Mouse (Mus musculus) right cerebral cortex, postnatal 10 days (tissue): ENCODE measurements around the gene Xlr5b.
"Not testable (repeated sequence)": the region's sequence is repeated elsewhere in the genome, so short reads cannot be mapped to it uniquely, and the experiment has no call there.

Experiments
- DNase-seq, 2 experiments: peaks; one replicate each; pipeline ENCODE4 v3.0.0; 2021; ENCODE audit warnings: low spot score in 2 of 2

Gene Xlr5b

DNA sequence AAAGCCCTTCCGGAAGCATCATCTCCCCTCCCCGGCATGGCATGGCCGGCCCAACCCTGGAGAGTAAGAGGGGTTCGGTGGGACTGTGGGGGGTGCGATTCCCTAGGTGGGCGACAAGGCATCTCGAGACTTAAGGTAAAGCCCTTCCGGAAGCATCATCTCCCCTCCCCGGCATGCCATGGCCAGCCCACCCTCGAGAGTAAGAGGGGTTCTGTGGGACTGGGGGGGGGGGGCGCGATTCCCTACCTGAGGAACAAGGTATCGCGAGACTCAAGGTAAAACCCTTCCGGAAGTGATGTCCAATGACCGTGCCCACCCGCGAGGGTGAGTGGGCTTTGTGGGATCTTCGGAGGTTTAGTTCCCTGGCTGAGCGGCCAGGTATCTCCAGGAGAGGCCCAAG lies at the start of gene Xlr5b:
Gene Xlr5b, plus strand, starts transcription at position 301 of the 400 bp plus-strand sequence.
- not testable (repeated sequence) for DNase-seq

DNA sequence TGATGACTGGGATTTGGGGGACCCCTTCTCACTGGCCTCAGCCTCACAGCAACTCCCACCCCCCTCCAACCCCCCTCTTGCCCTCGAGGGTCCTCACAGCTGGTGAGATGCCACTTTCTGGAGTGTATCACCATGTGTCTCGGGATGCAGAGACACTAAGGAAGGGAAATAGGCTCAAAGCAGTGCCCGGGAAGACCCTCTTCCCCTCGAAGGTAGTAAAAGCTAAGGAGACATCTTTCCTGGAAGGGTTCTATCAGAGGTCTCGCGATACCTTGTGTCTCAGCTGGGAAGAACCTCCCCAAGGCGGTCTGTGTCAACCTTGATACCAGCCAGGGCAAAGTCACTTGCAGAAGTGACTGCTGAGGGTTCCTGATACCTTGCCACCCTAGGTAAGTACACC lies 31.8 kb upstream of the Xlr5b start, which contains the start of gene Gm14685:
Gene Gm14685, plus strand, starts transcription at position 301 of the 400 bp plus-strand sequence.
- DNase-seq = not testable (repeated sequence)

DNA sequence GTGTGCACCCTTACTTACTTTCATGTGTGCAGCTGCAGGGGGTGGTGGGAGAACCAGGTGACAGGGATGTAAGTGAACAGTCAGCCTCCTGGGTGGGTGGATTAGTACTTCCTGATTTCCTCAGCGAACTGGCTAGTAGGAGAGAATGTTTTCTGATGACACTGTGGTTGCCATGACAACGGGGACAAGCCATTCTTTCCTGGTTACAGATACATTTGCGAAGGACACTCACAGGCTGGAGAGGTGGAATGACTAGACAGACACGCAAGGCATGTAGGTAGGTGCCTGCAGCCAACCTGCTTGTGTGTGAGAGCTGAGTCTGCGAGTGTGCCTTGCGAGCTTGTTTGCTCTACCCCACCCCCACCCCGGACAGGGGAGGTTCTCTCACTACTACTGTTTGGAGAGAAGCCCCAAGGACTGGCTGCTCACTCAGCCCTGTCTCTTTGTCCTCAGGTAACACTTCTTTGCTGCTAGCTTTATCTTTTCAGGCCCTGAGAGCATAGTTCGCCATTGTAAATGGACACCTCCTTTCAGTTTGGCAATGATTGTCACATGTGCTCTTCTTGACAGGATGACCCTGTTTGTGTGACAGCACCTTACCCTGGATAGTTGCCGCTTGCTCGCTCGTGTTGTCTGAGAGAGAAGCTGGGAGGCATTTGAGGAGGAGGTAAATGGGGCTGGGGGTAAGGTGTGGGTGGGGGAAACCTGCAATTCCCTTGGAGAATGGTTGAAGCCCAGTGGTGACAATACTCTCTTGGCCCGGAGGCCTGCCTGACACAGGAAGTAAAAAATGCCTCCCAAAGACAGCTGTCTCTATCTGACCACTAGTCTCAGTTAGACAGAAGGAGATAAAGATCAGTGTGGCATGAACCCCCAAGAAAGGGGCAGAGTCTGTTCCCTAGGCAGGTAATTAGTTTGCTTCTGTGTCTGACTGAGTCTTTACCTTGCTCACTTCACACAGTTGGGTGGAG lies 25.5 kb upstream of the Xlr5b start:
- DNase-seq = not testable (repeated sequence)

DNA sequence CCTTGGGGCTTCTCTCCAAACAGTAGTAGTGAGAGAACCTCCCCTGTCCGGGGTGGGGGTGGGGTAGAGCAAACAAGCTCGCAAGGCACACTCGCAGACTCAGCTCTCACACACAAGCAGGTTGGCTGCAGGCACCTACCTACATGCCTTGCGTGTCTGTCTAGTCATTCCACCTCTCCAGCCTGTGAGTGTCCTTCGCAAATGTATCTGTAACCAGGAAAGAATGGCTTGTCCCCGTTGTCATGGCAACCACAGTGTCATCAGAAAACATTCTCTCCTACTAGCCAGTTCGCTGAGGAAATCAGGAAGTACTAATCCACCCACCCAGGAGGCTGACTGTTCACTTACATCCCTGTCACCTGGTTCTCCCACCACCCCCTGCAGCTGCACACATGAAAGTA lies 5.4 kb upstream of the Xlr5b start:
- DNase-seq = not testable (repeated sequence)

DNA sequence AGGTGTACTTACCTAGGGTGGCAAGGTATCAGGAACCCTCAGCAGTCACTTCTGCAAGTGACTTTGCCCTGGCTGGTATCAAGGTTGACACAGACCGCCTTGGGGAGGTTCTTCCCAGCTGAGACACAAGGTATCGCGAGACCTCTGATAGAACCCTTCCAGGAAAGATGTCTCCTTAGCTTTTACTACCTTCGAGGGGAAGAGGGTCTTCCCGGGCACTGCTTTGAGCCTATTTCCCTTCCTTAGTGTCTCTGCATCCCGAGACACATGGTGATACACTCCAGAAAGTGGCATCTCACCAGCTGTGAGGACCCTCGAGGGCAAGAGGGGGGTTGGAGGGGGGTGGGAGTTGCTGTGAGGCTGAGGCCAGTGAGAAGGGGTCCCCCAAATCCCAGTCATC lies 754 bp downstream of the Xlr5b start, which contains the start of gene DXBay18:
Gene DXBay18, minus strand, starts transcription at position 101 of the 400 bp plus-strand sequence.
- not testable (repeated sequence) for DNase-seq

DNA sequence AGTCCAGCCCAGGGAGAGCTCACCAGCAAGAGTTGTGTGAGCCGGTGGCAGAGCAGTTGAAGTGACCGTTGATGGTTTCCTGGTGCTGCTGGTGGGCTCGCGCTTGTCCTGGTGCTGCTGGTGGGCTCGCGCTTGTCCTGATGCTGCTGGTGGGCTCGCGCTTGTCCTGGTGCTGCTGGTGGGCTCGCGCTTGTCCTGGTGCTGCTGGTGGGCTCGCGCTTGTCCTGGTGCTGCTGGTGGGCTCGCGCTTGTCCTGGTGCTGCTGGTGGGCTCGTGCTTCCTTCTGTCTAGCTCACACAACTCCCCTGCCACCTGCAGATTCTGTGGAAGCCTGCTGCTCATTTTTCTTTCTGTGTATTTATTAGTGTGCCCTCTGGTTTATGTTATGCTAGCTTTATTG lies 28.3 kb downstream of the Xlr5b start, which contains the start of gene Spin2d:
Gene Spin2d, minus strand, starts transcription at position 101 of the 400 bp plus-strand sequence.
- not testable (repeated sequence) for DNase-seq

DNA sequence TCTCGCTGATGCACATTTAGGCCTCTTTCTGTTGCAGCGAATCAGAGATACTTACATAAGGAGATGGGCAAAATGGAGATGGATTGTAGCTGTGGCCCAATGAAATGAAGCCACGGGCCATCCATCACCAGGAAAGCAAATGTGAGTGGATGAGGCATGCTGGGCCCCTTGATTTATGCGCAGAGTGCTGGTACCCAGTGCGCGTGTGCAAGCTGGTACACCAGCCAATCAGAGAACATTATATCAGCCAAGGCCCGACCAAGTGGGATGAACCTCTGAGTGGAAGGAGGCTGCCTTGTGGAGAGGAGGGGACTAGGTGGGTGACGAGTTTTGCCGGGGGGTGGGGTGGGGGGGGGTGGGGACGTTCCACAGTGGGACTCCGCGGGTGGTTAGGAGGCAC lies 43.3 kb downstream of the Xlr5b start, which contains the start of gene Xlr3b:
Gene Xlr3b, plus strand, starts transcription at position 274 of the 400 bp plus-strand sequence.
- peak in 1 of 2 experiments; percentile 35 for DNase-seq
